Mouse (Mus musculus) induced T-regulatory cell, adult 2 months (primary cell): ENCODE measurements around the gene Lhfpl4.

Source experiments
- DNase-seq: peaks from one replicate; pipeline ENCODE4 v3.0.0-alpha.2; 2012; ENCODE audit warnings: low read depth

Lhfpl4 gene

GRCm38 (mm10) chr6:113168316-113168975, 26.7 kb downstream of the Lhfpl4 start:
- no peak for DNase-seq

- peak; percentile 19 for DNase-seq
Measured at GRCm38 (mm10) chr6:113166661-113167251, 28.4 kb downstream of the Lhfpl4 start.

- no peak for DNase-seq
Measured at GRCm38 (mm10) chr6:113163513-113163912, 31.7 kb downstream of the Lhfpl4 start.

GRCm38 (mm10) chr6:113161982-113162381, 33.2 kb downstream of the Lhfpl4 start:
- no peak for DNase-seq

GRCm38 (mm10) chr6:113160106-113160505, 35.1 kb downstream of the Lhfpl4 start:
- DNase-seq, result no peak

- DNase-seq, result no peak
Measured at GRCm38 (mm10) chr6:113156064-113156463, 39.1 kb downstream of the Lhfpl4 start.

- DNase-seq, result no peak
Measured at GRCm38 (mm10) chr6:113154886-113155285, 40.3 kb downstream of the Lhfpl4 start.

GRCm38 (mm10) chr6:113154071-113154470, 41.1 kb downstream of the Lhfpl4 start:
- DNase-seq, result no peak

GRCm38 (mm10) chr6:113145249-113145648, 49.9 kb downstream of the Lhfpl4 start:
- no peak for DNase-seq

GRCm38 (mm10) chr6:113144764-113145163, 50.4 kb downstream of the Lhfpl4 start:
- DNase-seq, result no peak

- DNase-seq, result peak; percentile 23
Measured at GRCm38 (mm10) chr6:113141389-113142094, 53.6 kb downstream of the Lhfpl4 start.

GRCm38 (mm10) chr6:113133360-113133759, 61.8 kb downstream of the Lhfpl4 start:
- DNase-seq, result no peak

- no peak for DNase-seq
Measured at GRCm38 (mm10) chr6:113120806-113121205, 74.4 kb downstream of the Lhfpl4 start.
